Mouse (Mus musculus): ENCODE data around the gene Hnrnpab.

DNA sequence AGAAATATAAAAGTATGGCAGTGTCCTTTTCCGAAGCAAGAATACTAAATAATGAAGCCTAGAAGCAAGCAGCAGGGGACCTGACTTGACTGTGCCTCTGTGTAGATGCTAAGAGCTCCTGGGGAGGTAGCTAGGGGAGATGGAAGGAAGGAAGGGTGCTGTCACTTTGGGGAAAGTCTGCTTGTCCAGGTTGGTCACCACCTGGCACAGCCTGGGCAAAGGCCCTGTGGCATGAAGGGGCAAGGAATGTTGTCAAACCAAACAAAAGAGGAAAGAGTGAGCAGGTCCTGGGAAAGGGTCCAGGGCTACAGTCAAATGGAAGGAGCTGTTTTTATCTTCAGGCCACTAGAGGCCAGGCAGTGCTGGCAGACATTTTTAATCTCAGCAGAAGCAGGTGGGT lies 19.6 kb downstream of the Hnrnpab start:
- TF ChIP-seq CTCF (IDR thresholded peaks at IDR 0.05) (no peak), EP300 (IDR thresholded peaks at IDR 0.05) (no peak)
